Mouse (Mus musculus): Measurements from ENCODE around the gene Ppard. TPM values are rescaled to one million over a fixed set of nuclear protein-coding genes. Genes with fewer than 3 reads are reported as not detected.

The Ppard gene
- total RNA-seq, 2 experiments from 2014 or later: 21.9 to 22.3 TPM

DNA sequence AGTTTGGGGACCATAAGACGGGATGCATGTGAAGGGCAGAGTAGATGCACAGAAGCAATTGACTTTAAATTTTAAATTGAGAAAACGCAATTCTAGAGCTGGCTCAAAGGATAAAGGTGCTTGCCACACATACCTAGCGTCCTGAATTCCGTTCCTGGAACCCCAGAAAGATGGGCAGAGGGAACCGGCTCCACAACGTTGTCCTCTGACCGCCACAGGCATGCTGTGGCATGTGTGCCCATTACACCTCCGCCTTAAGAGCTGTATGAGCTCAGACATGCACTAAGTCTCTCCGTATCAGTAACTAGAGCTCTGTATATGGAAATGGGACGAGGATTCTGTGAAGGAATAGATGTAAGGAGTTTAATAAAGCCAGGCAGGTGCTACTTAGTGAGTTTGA is 7.9 kb upstream of the Ppard start:
- no peak for DNase-seq

GRCm38 (mm10) chr17:28226014-28226413 is 6.5 kb upstream of the Ppard start:
- peak; percentile 96 for DNase-seq

DNA sequence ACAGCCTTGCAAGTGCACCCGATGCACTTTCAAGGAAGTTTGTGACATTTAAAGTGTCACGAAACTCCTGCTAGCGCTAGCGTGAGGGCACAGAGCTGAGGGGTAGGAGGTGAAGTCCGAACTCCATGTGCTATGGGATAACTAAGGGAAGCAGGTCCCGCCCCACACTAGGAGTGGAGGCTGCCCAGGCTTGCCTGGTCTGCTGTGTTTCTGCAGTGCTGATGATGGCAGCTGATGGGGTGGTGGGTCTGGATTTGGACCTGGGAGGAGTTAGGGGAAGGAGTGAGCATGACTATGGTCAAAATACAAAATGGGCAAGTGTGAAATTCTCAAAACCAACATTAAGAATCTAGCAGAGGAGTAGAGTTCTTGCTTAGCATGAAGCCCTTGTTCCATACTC is 2.0 kb upstream of the Ppard start:
- no peak for DNase-seq

DNA sequence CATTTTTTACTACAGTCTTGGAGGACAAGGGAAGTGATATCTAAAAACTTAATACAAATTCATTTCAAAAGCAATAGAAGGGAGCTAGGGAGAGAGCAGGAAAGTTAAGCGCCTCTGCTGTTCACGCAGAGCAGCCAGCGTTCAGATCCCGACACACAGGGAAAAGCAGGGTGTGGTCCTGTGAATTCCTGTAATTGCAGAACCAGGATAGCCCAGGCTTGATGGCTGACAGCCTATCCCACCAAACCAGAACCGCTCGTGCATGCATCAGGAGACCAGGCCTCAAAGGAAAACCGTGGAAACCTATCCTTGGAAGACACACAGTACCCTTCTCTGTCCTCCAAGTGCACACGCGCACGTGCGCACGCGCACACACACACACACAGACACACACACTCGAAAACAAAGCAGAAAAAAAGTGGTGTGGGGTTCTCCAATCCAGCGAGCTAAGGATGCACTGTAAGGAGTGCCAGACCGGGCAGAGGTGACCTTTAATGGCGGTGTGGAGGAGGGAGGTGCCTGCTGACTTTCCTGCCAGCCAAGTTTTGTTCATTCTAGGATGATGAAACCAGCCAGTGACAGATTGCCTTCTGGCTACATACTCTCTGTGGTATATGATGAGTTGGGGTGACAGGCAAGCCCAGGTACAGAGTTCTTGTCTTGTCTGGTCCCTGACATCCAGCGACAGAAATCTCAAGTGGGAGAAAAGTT is 1.3 kb upstream of the Ppard start:
- DNase-seq: no peak

- DNase-seq: peak; percentile 63
Observed at GRCm38 (mm10) chr17:28233091-28233731, 711 bp downstream of the Ppard start.

DNA sequence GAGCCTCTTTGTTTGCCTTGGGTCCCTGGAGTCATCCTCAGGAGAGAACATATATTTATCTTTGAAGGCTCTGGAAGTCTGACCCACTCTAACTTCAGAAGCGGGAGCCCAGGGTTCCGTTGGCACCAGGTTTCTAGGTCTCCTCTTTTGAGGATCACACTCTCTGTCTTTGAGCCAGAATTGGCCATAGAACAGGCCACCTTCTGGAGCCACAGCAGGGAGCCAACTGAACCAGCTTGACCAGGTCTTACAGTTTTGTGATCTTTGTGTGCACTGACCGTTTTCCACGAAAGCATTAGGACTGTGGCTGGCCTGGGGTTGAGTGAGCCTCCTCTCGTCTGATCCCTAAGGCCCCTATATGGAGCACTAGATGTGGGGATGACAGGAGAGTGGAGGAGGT is 2.1 kb downstream of the Ppard start:
- DNase-seq: no peak

DNA sequence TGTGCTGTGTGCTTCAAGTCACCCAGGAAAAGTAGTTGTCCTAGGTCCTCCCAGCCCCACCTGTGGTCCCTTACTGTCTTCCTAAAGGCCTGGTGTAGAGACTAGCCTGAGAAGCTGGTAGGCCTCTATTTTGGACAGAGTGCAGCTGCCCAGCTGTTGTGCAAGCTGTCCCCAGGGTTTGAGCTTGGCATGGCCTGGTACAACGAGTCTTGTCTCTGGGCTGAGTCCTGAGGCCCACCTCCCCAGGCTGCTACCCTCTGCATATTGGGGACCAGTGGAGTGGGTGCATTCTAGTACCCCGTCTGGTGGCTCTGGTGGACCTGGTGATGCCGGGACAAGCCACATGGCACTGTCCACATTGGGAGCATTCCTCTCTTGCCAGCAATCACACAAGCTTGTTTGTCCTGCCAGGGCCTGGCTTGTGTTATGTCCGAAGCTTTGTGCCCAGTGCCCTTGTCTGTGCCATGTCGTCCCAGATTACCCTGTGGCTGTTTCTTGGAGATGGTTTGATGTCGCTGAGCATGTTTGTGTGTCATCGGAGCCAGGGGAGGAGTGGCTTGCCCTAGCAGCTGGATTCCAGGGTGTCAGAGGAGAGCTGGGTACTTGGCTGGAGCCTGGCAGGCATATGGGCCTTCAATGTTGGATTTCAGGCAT is 3.6 kb downstream of the Ppard start:
- peak; percentile 24 for DNase-seq

- DNase-seq: no peak
Observed at GRCm38 (mm10) chr17:28236636-28237015, 4.1 kb downstream of the Ppard start.

GRCm38 (mm10) chr17:28237362-28237761 is 4.9 kb downstream of the Ppard start:
- no peak for DNase-seq

GRCm38 (mm10) chr17:28237874-28238273 is 5.4 kb downstream of the Ppard start:
- no peak for DNase-seq

GRCm38 (mm10) chr17:28240846-28241245 is 8.3 kb downstream of the Ppard start:
- no peak for DNase-seq

- DNase-seq: no peak
Observed at GRCm38 (mm10) chr17:28242296-28242695, 9.8 kb downstream of the Ppard start.

DNA sequence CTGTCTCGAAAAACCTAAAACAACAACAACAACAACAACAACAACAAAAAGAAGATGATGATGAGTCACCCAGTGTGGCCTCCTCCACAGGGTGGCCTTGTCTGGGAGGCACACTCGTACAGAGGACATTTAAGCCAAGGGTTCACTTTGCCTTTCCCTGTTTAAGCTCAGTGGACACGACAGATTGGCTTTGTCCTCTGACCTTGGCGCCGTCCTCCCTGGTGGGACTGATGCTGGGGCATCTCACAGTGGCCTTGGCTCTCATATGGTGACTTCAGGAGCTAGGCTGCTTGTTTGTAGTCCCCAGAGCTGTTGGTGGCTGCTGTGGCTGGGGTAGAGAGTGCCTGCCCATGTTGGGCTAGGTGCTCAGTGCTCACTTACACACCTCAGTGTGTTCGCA is 11.7 kb downstream of the Ppard start:
- DNase-seq: no peak

GRCm38 (mm10) chr17:28244714-28245113 is 12.2 kb downstream of the Ppard start:
- DNase-seq: no peak

DNA sequence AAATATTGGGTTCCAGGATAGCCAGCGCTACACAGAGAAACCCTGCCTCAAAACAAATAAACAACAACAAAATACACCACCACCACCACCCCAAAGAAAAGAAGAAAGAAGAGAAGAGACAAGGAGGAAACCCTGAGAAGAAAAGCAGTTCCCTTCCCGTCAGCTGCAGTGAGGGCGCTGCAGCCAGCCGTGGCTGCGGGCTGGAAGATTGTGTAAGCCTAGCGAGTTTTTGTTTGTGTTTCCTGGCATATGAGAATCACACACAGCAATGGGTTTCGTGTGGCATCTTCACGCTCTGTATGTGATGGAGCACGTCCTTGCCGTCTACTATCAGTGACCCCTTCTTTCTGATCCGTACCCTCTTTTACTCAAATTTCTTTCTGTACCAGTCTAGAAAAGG is 14.1 kb downstream of the Ppard start:
- no peak for DNase-seq

DNA sequence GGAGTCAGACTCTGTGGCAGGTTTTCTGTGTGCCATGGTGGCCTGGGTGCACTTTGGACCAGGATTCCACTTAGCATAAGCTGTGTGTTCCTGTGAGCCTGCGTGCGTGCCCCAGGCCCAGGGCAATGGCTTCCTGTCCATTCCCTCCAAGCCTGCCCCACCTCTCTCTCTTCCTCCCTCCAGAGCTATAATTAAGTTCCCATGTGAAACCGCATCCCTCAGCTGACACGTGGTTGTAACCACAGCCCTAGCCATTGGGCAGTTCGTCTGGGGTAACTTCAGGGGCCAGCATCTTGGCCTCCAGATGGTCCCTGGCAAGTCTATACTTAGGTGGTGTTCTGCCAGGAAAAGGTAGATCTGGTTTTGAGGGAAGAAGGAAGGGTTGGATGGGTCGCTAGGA is 15.1 kb downstream of the Ppard start:
- peak; percentile 35 for DNase-seq

DNA sequence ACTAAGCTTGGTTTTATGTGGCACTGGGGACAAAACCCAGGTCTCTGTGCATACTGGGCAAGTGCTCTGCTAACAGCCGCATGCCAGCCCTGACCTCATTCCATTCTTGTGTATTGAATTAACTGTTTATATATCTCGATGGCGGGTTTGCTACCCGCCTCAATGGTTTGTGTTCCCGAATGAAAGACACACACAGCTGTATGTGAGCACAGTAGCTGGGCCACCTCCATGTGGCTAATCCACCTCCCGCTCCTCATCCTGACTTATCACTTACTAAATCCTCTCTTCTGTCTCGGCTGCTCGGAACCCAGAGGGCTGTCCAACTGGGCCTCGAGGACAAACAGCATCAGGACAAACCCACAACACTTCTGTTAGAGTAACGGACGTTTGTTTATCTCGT is 16.6 kb downstream of the Ppard start:
- DNase-seq: no peak

- DNase-seq: peak; percentile 28
Observed at GRCm38 (mm10) chr17:28251579-28252280, 19.2 kb downstream of the Ppard start.

DNA sequence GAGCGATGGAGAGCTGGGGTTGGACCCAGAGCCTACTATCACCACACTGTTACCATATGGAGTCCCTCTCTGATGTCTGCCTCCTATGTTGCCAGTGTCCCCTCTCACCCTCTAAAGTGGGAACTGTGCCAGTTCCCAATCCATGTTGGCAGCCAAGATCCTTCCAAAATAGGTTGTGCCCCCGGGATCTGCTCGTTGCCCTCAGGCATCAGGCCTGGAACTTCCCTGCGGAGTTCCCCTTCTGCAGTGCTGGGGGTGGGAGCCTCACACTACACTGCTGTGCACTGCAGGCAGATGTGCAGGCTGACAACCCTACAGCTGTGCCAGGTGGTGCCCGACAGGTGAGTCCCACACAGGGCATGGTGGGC is 19.8 kb downstream of the Ppard start:
- DNase-seq: peak; percentile 58

- peak; percentile 46 for DNase-seq
Observed at GRCm38 (mm10) chr17:28253216-28253615, 20.7 kb downstream of the Ppard start.

DNA sequence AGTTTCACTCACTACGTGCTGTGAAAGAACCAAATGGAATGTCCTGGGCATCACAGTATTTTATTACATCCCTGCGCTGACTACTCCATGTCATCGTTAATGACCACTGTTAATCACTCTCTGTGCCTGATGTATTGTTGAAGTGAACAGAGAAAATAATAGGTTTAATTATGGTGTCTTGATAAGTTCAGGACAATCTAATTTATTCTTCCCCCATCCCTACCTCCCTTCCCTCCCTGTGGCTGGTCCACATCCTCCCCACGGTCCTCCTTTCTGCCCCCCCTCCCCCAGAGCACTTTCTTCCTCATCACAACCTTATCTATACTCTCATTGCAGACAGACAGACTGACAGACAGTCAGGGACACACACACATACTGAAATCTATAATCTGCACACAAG is 22.3 kb downstream of the Ppard start:
- no peak for DNase-seq

- no peak for DNase-seq
Observed at GRCm38 (mm10) chr17:28255651-28256050, 23.2 kb downstream of the Ppard start.

DNA sequence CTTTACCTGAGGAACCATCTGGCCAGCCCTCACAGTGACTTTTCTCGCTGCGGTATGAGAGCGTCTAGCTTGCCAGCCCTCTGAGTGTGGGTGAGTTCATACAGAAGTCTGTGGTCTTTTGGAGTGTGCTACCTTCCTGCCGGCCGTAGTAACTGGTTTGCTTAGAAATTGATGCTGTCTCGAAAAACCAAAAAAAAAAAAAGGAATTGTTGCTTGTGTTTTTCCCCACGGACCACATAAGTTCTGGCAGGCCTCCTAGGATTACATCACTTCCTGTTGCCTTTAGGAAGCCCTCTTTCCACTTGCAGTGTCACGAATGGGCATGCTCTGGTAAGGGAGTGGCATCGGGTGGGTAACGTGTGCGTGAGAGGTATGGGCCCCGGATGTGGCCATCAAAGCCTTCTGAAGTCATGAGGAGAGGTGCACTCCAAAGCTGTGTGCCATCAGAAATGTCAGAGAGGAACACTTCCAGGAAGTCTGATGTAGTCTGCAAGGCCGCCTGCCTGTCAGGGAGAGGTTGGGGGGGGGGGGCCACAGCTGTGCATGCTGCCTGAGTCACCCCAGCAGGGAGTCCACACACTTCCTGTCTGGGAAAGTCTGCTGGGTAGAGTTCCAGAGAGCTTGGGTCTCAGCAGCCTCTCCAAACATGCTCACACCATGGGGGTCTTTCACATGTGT is 24.3 kb downstream of the Ppard start:
- DNase-seq: peak; percentile 80

All from heart, postnatal 4 days (tissue).